Mouse (Mus musculus) heart, embryonic 16.5 days (tissue): ENCODE results near the gene 6030468B19Rik. TPM values are rescaled to one million over a fixed set of nuclear protein-coding genes. Genes with fewer than 3 reads are reported as not detected.

Experiments
- ATAC-seq: fragments of 200-750 bp; cut with Nextera tagmentation; replicated peaks from 2 replicates; pipeline ENCODE4 v1.8.0; 2017; ENCODE audit warnings: moderate number of reproducible peaks; ENCODE audit not compliant: insufficient read depth, low FRiP score; ENCODE audit errors: extremely low read depth
- H3K27ac ChIP-seq: fragments of 300-500 bp; sonication (generic); 2 replicates; pipeline ENCODE4 v1.5.1; 2014; ENCODE audit warnings: mild to moderate bottlenecking, low read length, control low read depth, moderate library complexity
- H3K27me3 ChIP-seq: fragments of 300-500 bp; sonication (generic); 2 replicates; pipeline ENCODE4 v1.6.1; 2014; ENCODE audit warnings: low read length, mixed read lengths; ENCODE audit not compliant: control insufficient read depth, insufficient read depth
- H3K36me3 ChIP-seq: fragments of 300-500 bp; sonication (generic); 2 replicates; pipeline ENCODE4 v1.6.1; 2014; ENCODE audit not compliant: control insufficient read depth, insufficient read depth
- H3K4me1 ChIP-seq: fragments of 300-500 bp; sonication (generic); 2 replicates; pipeline ENCODE4 v1.6.1; 2014; ENCODE audit warnings: low read length, mixed read lengths; ENCODE audit not compliant: control insufficient read depth, insufficient read depth
- H3K4me2 ChIP-seq: fragments of 300-500 bp; sonication (generic); 2 replicates; pipeline ENCODE4 v1.6.1; 2014; ENCODE audit warnings: low read depth, mild to moderate bottlenecking, control low read depth, low read length
- H3K4me3 ChIP-seq: fragments of 300-500 bp; sonication (generic); 2 replicates; pipeline ENCODE4 v1.5.1; 2014; ENCODE audit warnings: mild to moderate bottlenecking, control low read depth, low read length
- H3K9ac ChIP-seq: fragments of 300-500 bp; sonication (generic); 2 replicates; pipeline ENCODE4 v1.6.1; 2014; ENCODE audit warnings: low read length, control low read depth
- H3K9me3 ChIP-seq: fragments of 300-500 bp; sonication (generic); replicated peaks from 2 replicates; pipeline ENCODE4 v1.6.1; 2016; ENCODE audit warnings: low read length; ENCODE audit not compliant: control insufficient read depth
- WGBS: fragments of 180-500 bp; shearing (Covaris S2); extraction: QIAGEN DNeasy Blood & Tissue Kit; methylation state at CpG from one replicate; pipeline ENCODE4 v1.1.7; 2014; 5-methylcytosine and 5-hydroxymethylcytosine counted together
- polyA plus RNA-seq: library from polyadenylated mRNA; unstranded; fragments of >200 nt; fragmentation: Nextera tagmentation; extraction: Ambion mirVana; gene quantifications from 2 replicates; pipeline ENCODE4 v1.2.1, GENCODE M21; 2015

6030468B19Rik gene
- polyA plus RNA-seq, 1 experiment from 2014 or later, result 0.39 TPM

GRCm38 (mm10) chr11:117848271-117848984, 51.0 kb downstream of the 6030468B19Rik start:
- Histone ChIP-seq H3K36me3 (peaks cover 11% of the 10 kb centered on the region), H3K9me3 (no peaks in the 10 kb centered on the region), H3K9ac (peak overlapping the region; percentile 92), H3K4me2 (peak overlapping the region; percentile 86), H3K27me3 (no peaks in the 10 kb centered on the region), H3K4me1 (peaks cover 18% of the 10 kb centered on the region), H3K4me3 (peak overlapping the region; percentile 77), H3K27ac (peak overlapping the region; percentile 98)
- 6% methylated on average over 19 of the region's 19 CpGs for WGBS
- peak; percentile 53 for ATAC-seq

- under 1% methylated on average over 51 of the region's 51 CpGs for WGBS
- ATAC-seq, result peak; percentile 96
Observed at GRCm38 (mm10) chr11:117848985-117849671, 51.7 kb downstream of the 6030468B19Rik start, which contains the start of gene Birc5. Birc5 (plus strand) TSS chr11:117849251.

GRCm38 (mm10) chr11:117852875-117853274, 55.4 kb downstream of the 6030468B19Rik start:
- Histone ChIP-seq H3K27ac (no peak overlapping the region), H3K4me2 (no peak overlapping the region), H3K9ac (no peak overlapping the region), H3K9me3 (no peaks in the 10 kb centered on the region), H3K36me3 (peaks cover 32% of the 10 kb centered on the region), H3K27me3 (no peaks in the 10 kb centered on the region), H3K4me1 (peaks cover 15% of the 10 kb centered on the region), H3K4me3 (no peak overlapping the region)
- WGBS, result 83% methylated on average over 3 of the region's 3 CpGs
- no peak for ATAC-seq

More at GRCm38 (mm10) chr11:117848985-117849671, 51.7 kb downstream of the 6030468B19Rik start, which contains the start of gene Birc5:
- peak within 1 kb of the TSS; percentile 92 for H3K9ac ChIP-seq
- H3K4me3 ChIP-seq, result peak within 1 kb of the TSS; percentile 77
- H3K36me3 ChIP-seq, result peaks cover 14% of the 10 kb centered on the region
- H3K27ac ChIP-seq, result peak within 1 kb of the TSS; percentile 98
- H3K27me3 ChIP-seq, result no peaks in the 10 kb centered on the region
- no peaks in the 10 kb centered on the region for H3K9me3 ChIP-seq
- peaks cover 18% of the 10 kb centered on the region for H3K4me1 ChIP-seq
- H3K4me2 ChIP-seq, result peak within 1 kb of the TSS; percentile 86

DNA sequence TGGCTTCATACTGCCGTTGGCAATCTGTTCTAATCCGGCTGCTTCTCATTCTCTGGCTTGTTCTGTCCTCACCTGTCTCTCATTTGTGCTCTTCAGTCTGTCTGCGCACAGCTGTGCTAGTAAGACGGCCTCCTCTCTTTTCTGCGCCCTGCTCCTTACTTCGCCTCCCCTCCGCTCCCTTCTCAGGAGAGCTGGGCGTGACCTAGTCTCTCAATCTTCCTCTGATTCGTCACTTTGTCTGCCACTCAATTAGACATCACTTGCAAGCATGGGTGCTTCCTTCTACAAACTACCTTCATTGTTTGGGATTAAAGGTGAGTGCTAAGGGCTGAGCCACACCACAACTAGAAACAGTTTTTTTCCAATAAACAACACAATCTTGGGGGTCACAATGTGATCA, 56.8 kb downstream of the 6030468B19Rik start:
- Histone ChIP-seq H3K27ac (no peak overlapping the region), H3K9me3 (no peaks in the 10 kb centered on the region), H3K36me3 (peaks cover 35% of the 10 kb centered on the region), H3K4me1 (peaks cover 11% of the 10 kb centered on the region), H3K27me3 (no peaks in the 10 kb centered on the region; the same call in 1 of the 2 replicates), H3K9ac (no peak overlapping the region), H3K4me2 (no peak overlapping the region), H3K4me3 (no peak overlapping the region)
- ATAC-seq, result no peak
- 90% methylated on average over 9 of the region's 9 CpGs for WGBS

DNA sequence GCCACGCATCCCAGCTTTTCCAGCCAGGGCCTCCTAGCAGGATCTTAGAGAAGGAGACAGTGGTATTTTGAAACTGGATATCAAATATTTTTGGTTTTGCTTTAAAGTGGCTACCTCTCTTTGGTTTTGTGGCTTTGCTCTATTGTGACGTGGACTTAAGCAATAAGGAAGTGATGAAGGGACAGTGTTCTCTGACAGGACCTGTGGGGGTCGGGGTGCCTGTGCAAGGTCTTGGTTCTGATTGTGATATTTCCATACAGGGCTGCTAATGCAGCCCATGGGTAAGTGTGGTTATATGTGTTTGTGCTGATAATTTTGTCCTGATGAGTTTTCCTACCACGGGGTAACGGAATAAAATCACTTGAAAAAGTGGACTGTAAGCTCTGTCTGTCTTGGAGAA, 57.9 kb downstream of the 6030468B19Rik start:
- 93% methylated on average over 5 of the region's 5 CpGs for WGBS
- Histone ChIP-seq H3K9ac (no peak overlapping the region), H3K4me2 (no peak overlapping the region), H3K27me3 (peaks cover 7% of the 10 kb centered on the region), H3K27ac (no peak overlapping the region), H3K9me3 (no peaks in the 10 kb centered on the region), H3K4me1 (peaks cover 2% of the 10 kb centered on the region), H3K36me3 (peaks cover 35% of the 10 kb centered on the region), H3K4me3 (no peak overlapping the region)
- ATAC-seq, result no peak

DNA sequence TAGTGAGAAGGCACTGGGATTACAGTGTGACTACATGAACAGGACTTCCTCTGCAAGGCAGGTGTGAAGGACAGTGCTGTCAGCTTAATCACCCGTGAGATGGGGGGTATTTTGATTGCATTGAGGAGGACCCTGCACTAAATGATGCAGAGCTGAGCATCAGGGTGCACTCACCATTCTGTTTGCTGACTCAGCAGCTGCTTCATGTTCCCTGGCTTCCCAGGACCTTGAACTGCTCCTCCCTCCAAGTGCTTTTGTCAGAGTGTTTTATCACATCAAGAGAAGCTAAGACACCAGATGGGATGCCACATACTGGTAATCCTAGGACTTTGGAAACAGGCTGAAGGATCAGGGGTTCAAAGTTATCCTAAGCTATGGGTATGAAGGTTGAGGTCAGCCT, 58.5 kb downstream of the 6030468B19Rik start:
- no peak overlapping the region for H3K27ac ChIP-seq
- H3K36me3 ChIP-seq, result peaks cover 35% of the 10 kb centered on the region
- no peak overlapping the region for H3K4me2 ChIP-seq
- H3K9me3 ChIP-seq, result no peaks in the 10 kb centered on the region
- H3K4me3 ChIP-seq, result no peak overlapping the region
- WGBS, result 61% methylated on average over 1 of the region's 1 CpGs
- H3K9ac ChIP-seq, result no peak overlapping the region
- no peaks in the 10 kb centered on the region for H3K4me1 ChIP-seq
- peaks cover 11% of the 10 kb centered on the region for H3K27me3 ChIP-seq
- no peak for ATAC-seq

Other genes with a start within 250 kb of the 6030468B19Rik start
- 6.1 and 6.5 TPM in 2 replicates for gene Tnrc6c, start 143.4 kb upstream of the 6030468B19Rik start, polyA plus RNA-seq
- 4.1 and 6.0 TPM in 2 replicates for gene Tmc8, start 15.6 kb upstream of the 6030468B19Rik start, polyA plus RNA-seq
- gene Tmc6, start 15.5 kb upstream of the 6030468B19Rik start, polyA plus RNA-seq, result 28.4 and 30.8 TPM in 2 replicates
- gene Gm20708, start 12.0 kb downstream of the 6030468B19Rik start, polyA plus RNA-seq, result 0.92 and 2.4 TPM in 2 replicates
- gene Syngr2, start 12.0 kb downstream of the 6030468B19Rik start, polyA plus RNA-seq, result 111 and 133 TPM in 2 replicates
- gene Afmid, start 28.3 kb downstream of the 6030468B19Rik start, polyA plus RNA-seq, result 17.5 and 20.8 TPM in 2 replicates
- 108 and 114 TPM in 2 replicates for gene Tk1, start 28.4 kb downstream of the 6030468B19Rik start, polyA plus RNA-seq
- 228 and 244 TPM in 2 replicates for gene Birc5, start 51.6 kb downstream of the 6030468B19Rik start, polyA plus RNA-seq
- not detected in 2 replicates for gene Tmem235, start 63.1 kb downstream of the 6030468B19Rik start, polyA plus RNA-seq
- 6.5 and 7.4 TPM in 2 replicates for gene Tha1, start 75.8 kb downstream of the 6030468B19Rik start, polyA plus RNA-seq
- gene Socs3, start 172.4 kb downstream of the 6030468B19Rik start, polyA plus RNA-seq, result 7.2 and 8.2 TPM in 2 replicates
- gene Pgs1, start 188.6 kb downstream of the 6030468B19Rik start, polyA plus RNA-seq, result 26.9 and 28.9 TPM in 2 replicates